Mouse (Mus musculus) telencephalon, adult 2 months (tissue): ENCODE measurements around the gene Brpf1.
"Not testable (repeated sequence)": the region's sequence is repeated elsewhere in the genome, so short reads cannot be mapped to it uniquely, and the experiment has no call there.

ENCODE experiments used
- DNase-seq: peaks from one replicate; pipeline ENCODE4 v3.0.0-alpha.2; 2011; ENCODE audit warnings: low read depth, low spot score

Brpf1 gene

GRCm38 (mm10) chr6:113306322-113306985, 483 bp upstream of the Brpf1 start:
- peak; percentile 100 for DNase-seq

- DNase-seq = no peak
Observed at GRCm38 (mm10) chr6:113307481-113308121, 664 bp downstream of the Brpf1 start.

- DNase-seq = no peak
Observed at GRCm38 (mm10) chr6:113308141-113308540, 1.2 kb downstream of the Brpf1 start.

GRCm38 (mm10) chr6:113315972-113316371, 9.0 kb downstream of the Brpf1 start:
- DNase-seq = no peak

GRCm38 (mm10) chr6:113326533-113327315, 19.8 kb downstream of the Brpf1 start, which contains the start of gene Ogg1:
TSS of gene Ogg1 (plus strand) at chr6:113326972.
- DNase-seq = peak; percentile 99

GRCm38 (mm10) chr6:113329396-113329795, 22.5 kb downstream of the Brpf1 start:
- DNase-seq = no peak

GRCm38 (mm10) chr6:113330547-113330946, 23.6 kb downstream of the Brpf1 start:
- no peak for DNase-seq

- no peak for DNase-seq
Observed at GRCm38 (mm10) chr6:113331721-113332120, 24.8 kb downstream of the Brpf1 start.

GRCm38 (mm10) chr6:113332734-113333133, 25.8 kb downstream of the Brpf1 start:
- DNase-seq = not testable (repeated sequence)

GRCm38 (mm10) chr6:113333137-113333950, 26.4 kb downstream of the Brpf1 start:
- no peak for DNase-seq

- DNase-seq = no peak
Observed at GRCm38 (mm10) chr6:113334216-113334615, 27.3 kb downstream of the Brpf1 start.

GRCm38 (mm10) chr6:113336852-113337620, 30.1 kb downstream of the Brpf1 start:
- no peak for DNase-seq

GRCm38 (mm10) chr6:113341574-113341973, 34.6 kb downstream of the Brpf1 start:
- no peak for DNase-seq

- DNase-seq = peak; percentile 62
Observed at GRCm38 (mm10) chr6:113342297-113342696, 35.4 kb downstream of the Brpf1 start.

- DNase-seq = peak; percentile 54
Observed at GRCm38 (mm10) chr6:113343177-113344092, 36.5 kb downstream of the Brpf1 start, which contains the start of gene Camk1. TSS of gene Camk1 (minus strand) at chr6:113343984.

- no peak for DNase-seq
Observed at GRCm38 (mm10) chr6:113344321-113344720, 37.4 kb downstream of the Brpf1 start.

GRCm38 (mm10) chr6:113346897-113347296, 40.0 kb downstream of the Brpf1 start:
- no peak for DNase-seq

GRCm38 (mm10) chr6:113350538-113350937, 43.6 kb downstream of the Brpf1 start:
- DNase-seq = no peak

- no peak for DNase-seq
Observed at GRCm38 (mm10) chr6:113351161-113351560, 44.2 kb downstream of the Brpf1 start.

GRCm38 (mm10) chr6:113351653-113352052, 44.7 kb downstream of the Brpf1 start:
- no peak for DNase-seq
